Mouse (Mus musculus) thymus, adult 18-20 months (tissue): ENCODE data around the gene 5330417C22Rik.

Source experiments
- DNase-seq, 2 experiments: peaks; one replicate each; pipeline ENCODE4 v3.0.0; 2022; ENCODE audit warnings: mixed read lengths in 2 of 2

The 5330417C22Rik gene

GRCm38 (mm10) chr3:108458380-108458779, 78.0 kb downstream of the 5330417C22Rik start:
- DNase-seq = peak in 1 of 2 experiments; percentile 5

- no peak for DNase-seq
Measured at GRCm38 (mm10) chr3:108454172-108454571, 82.2 kb downstream of the 5330417C22Rik start.

DNA sequence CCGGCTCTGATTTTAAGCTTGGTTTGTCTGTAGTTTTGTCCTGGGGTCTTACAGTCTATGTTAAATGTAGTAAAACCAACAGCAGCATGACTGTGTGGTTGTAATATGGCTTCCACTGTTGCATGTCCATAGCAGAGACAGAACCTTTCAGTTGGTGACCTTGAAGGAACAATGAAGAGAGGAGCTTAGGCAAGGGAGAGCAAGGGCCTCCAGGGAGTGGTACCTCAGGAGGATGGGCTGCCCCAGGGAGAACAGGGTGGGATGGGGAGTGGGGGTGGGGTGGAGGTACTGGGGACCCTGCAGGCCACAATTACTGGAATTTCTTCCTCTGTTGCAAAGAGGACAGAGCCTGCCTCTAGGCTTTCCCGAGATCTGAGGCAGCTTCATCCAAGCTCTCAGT, 84.4 kb downstream of the 5330417C22Rik start:
- no peak for DNase-seq

DNA sequence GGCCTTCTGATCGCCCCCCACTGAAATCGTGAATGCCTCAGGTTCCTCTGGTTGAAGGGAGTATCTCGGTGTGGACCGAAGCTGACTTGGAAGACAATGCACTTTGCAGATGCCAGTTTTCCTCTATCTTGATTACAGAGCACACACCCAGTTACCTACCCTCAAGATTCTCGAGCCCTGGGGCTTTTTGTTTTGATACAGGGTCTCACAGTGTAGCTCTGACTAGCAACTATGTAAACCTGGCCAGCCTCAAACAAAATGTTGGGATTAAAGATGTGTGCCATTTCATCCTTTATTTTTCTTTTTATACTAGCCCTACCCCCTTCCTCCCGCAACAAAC, 91.0 kb downstream of the 5330417C22Rik start:
- DNase-seq = no peak

DNA sequence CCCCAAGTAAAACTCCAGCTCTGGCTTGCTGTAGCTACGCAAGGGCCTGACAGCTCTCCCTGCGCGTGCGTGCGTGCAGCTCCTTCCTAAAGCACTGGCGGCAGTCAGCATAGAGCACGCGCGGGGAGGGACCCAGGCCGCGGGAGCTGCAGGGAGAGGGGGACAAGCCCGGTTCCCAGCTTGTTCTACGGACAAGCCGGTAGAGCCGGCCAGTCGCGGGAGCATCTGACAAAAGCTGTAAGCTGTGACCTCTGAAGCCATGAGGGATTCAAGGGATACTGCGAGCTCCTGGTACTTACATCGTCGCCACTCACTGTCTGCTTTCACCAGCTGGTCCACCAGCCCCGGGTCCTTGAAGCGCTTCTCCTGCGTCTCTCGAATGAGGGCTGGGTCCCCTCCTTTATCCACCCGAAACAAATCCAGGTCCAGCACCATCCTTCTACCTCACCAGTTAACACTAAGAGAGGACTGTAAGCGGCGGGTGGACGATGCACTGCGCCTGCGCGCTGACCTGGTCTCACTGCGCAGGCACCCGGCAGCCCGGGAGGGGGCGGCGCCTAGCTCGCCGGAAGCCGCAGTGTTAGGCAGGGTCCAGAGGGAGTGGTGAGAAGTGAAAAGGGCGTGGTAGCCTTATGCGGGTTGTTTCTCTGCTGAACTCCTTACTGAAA, 91.5 kb downstream of the 5330417C22Rik start, which contains the start of gene Sars:
TSS of gene Sars (minus strand) at position 512 of the 668 bp plus-strand sequence.
- DNase-seq = peak; percentile 73 to 76

DNA sequence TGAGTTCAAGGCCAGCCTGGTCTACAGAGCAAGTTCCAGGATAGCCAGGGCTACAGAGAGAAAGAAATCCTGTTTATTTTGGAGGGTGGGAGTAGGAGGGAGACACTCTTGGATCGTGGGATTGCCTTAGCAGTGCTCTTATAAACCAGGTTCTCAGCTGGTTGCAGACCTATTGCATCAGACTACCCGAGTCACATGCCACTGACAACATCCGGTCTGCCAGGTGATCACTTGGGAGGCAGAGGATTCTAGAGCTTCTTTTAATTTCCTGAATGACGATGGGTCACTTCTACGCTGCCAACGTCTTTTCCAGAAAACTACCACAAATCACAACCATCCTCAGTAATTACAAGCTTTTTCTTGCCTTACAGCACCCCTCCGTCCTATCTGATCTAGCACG, 92.3 kb downstream of the 5330417C22Rik start:
- peak in 1 of 2 experiments; percentile 18 for DNase-seq

DNA sequence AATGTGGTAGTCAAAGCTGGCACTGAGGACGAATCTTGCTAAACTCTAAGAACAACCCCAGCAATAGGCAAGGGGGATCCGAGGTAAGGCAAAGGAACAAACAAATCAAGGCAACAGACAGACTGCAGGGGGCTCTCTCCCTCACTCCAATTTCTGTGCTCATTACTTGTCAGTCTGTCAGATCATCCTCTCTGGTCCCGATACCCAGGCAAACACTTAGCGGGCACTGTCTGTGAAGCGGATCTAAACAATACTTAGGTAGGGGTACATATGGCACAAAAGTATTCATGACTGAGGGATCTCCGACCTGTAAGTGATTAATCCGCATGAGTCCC, 100.0 kb downstream of the 5330417C22Rik start:
- DNase-seq = no peak

DNA sequence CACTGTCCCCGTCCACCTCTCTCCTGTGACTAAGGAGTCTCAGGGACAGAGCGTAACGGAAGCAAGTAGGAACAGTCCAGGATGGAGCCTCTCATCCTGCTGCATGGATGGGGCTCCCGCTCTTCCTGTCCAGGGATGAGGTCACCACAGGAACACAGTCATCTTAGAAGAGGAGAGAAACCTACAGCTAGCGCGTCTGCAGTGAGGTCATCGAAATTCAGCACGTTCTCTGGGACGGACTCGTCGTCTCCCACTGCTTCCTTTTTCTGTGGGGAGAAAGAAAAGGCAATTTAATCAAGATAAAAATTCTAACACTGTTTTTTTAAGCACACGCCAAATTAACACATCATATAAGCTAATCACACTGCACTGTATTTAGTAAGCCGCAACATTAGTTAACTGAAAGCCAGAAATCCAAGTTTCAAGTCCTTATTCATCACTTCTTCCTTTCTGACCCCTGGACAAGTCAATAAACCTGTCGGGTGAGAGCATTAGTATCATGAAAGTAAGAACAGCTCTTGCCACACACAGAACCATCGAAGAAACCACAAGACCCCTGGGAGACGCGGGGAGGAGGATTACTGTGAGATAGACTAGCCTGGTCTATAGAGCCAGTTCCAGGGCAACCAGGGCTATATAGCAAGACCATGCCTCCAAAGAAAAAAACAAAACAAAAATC, 100.5 kb downstream of the 5330417C22Rik start:
- DNase-seq = no peak

DNA sequence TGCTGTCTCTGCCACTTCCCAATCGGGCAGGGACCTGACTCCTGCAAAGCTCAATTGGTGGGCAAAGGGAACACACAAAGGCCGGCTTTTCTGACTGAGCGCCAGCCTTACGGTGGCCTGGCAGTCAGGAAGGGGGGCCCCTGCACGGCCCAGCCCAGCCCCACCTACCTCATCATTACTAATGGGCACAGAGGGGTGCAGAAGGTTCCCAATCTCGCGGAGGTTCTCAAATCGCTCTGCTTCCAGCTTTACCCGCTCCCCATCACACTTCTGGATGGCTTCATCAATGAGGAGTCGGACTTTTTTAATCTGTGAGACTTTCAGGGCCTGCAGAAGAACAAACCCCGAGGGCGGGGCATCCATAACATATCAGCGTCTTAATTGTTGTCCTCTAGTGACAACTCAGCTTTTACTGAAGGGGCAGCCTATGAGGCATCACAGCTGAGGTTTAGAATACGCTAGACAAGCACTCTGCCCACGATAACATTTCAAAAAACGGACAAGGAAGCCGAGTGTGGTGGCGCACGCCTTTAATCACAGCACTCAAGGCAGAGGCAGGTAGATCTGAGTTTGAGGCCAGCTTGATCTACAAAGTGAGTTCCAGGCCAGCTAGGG, 102.3 kb downstream of the 5330417C22Rik start:
- no peak for DNase-seq

- DNase-seq = no peak
Measured at GRCm38 (mm10) chr3:108433188-108433880, 103.0 kb downstream of the 5330417C22Rik start.

GRCm38 (mm10) chr3:108432542-108433187, 103.7 kb downstream of the 5330417C22Rik start:
- no peak for DNase-seq

DNA sequence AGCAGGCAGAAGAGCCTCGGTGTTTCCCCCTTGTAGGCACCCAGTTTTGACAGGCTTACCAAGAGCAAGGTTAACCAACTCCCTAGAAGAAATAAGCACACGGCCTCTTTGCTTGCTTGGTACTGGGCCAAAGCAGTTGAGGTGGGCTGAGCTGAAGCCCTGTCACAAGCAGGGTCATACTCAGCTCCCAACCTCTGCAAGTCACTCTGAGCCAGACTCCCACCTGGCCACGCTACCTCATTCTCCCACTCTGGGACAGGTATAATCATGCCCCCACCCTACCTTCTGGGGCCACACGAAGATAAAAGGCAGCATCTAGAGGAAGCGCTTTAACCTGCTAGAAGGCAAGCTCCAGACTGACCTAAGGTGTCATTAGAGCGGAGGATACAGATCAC, 110.7 kb downstream of the 5330417C22Rik start:
- DNase-seq = no peak

DNA sequence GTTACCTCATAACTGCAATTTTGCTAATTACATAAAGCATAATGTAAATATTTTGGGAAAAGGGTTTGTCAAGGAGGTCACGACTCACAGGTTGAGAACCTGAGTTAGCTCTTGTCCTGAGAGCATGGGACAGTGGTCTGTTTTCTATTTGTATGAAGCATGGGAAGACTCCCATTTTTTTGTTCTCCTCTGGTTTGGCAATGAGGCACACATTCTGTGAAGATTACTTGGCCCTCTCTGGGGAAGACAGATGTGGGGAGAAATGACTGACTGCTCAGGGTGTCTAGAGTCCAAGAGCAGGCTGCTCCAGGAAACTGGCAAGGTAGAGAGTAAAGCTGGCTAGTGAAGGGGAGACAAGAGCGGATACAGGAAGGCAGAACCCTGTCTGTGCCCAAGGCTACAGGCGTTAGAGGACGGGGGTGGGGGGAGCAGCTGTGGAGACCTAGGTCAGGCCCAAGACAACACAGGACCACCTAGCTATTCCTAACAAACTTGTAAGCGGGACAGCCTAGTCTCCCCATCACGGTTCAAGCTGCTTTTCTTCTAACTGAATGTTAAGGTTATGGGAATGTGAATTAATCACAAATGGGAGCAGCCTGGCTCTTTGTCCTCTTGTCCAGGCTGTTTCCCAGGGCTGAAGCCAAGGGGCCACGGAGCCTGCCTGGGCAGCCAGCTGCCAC, 111.3 kb downstream of the 5330417C22Rik start:
- no peak for DNase-seq

DNA sequence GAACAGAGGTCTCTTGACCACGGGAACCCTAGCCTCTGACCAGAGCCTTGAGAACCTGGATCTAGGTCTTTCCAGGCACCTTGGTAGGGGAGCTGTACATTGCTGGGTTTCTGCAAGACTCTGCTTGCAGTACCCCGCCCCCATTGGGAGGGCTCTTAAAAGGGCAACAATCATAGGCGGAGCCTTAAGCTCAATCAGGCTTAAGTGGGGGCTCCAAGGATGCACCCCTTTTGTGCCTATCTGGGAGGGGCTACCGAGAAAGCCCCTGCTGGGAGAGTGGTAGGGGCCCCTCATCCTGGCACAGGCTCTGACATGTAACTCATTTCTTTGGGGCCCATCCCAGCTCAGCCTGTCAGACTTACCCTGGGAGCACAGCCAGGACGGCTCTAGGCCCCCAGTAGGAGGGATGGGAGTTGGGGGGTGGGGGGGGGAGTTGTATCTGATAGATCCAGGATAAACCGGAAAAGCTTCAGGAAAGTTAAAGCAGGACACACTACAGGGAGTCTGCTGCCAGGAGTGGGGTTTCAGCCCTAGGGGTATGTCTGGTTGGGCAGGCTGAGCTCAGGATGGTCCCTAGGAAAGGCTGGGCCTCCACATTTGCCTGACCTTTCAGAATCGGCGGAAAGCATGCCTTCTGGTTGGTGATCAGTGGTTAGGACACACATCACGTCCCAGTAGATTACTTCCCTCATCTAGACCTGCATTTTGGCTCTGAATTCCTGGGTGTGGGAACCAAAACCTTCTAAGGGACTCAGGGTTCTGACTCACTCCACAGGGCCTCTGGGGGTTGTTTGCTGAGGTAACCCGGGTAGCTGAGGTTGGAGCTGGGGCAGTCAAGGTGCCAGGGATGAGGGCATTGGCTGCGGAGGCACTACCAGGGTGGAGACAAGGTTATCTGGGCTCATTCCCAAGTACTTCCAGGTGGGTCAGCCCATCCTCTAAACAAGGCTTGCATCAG, 112.2 kb downstream of the 5330417C22Rik start:
- DNase-seq = peak in 1 of 2 experiments; percentile 46

DNA sequence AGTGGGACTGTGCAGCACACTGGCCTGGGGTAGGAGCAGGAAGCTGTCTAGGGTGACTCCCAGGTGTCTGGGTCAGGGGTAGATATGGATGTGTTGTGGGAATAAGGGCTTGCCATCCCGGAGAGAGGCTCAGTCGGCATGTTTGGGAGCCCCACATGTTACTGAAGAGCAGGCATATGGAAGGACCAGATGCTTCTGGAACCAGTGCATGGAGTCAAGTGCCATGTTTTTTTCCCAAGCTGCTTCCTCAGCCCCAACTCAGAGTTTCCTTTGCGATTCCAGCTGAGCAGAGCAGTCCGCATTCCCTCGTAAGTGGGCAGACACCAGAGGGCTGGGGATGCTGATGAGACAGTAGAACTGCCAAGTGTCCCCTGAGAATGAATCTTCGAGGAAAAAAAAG, 113.3 kb downstream of the 5330417C22Rik start:
- DNase-seq = no peak

DNA sequence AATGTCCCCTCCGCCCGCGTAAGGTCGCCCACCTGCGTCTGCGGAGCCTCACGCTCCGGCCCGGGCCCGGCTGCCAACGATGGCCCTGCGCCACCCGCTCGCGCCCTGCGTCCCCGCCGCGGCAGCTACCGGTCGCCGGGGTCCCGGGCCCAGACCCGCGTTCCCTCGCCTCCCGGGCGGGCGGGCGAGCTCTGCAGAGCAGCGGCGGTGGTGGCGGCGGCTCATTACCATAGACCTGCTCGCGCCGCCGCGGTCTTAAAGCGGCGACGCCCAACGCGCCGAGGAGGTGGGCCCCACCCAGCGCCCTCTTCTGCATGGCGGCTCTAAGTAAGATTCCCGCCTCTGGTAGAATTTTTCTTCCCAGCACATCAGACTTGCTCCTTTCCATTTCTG, 120.5 kb downstream of the 5330417C22Rik start:
- DNase-seq = peak; percentile 64

GRCm38 (mm10) chr3:108414857-108415830, 121.2 kb downstream of the 5330417C22Rik start, which contains the start of gene Celsr2:
Gene Celsr2, minus strand, starts transcription at chr3:108415552.
- no peak for DNase-seq

DNA sequence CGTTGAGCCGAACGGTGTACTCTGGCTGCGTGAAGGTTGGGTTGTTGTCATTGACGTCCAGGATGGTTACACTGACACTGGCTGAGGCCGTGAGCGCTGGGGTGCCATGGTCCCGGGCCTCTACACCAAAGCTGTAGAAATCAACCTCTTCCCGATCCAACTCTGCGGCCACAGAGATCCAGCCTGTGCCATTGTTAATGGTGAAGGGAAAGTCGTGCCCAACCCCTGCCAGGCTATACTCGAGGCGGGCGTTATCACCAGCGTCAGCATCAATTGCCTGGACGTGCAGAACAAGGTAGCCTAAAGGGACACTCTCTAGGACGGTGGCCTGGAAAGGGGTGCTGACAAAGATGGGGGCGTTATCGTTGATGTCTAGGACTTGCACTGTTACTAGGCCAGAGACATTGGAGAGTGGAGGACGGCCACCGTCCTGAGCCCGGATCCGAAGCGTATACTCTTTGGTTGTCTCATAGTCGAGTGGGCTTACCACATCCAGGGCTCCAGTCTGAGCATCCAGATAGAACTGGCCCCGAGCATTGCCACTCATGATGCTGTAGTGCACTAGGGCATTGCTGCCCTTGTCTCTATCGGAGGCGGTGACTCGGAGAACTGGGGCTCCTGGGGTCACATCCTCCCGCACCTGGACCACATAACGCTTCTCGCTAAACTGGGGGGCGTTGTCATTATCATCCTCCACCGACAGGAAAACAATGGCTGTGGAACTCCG, 122.5 kb downstream of the 5330417C22Rik start:
- no peak for DNase-seq

DNA sequence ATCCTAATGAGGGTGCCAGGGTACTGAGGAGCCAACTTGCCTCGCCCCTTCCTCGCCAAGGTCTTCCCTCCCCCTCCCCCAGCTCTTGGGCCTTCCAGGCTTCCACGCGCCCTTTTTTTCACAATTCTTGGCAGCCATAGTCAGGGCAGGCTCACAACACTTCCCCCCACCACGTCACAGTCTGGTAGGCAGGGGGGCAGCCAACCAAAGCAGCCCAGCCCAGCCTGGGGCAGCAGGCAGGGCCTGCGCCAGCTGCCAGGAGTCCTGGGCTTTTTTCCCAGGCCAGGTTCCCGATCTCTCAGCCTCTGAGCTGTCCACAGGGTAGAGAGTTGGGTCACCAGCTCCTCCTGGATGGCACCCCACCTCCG, 124.6 kb downstream of the 5330417C22Rik start:
- no peak for DNase-seq
